Mouse (Mus musculus): ENCODE measurements at regions not wholly inside any gene's neighbourhood (a gene's known extent, or its start where the extent isn't known, plus 50 kb on each side); places are given as distances from the start of the nearest gene placed in this dataset.
A peak's percentile ranks its signal among the peaks of the same experiment; 100 is the strongest.

DNA sequence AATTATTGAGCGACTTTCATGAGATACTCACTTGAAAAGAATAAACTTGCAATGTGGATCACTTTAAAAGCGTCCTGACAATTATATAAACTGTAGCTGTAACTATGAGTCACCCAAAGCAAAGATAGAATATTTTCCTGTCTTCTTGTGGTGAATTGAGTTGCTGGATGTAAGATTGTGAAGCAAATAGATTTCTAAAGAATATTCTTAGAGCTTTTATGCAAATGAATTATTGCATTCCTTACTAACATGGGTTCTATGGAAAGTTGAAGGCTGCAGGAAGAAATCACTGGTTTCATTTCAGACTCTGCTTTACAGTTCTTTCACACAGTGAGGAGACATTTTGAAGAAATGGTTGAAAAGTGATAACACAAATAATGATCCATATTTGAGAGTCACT, 656.8 kb downstream of the Htr1a start:
- DNase-seq (ENCODE audit: low spot score in 2 of 2) = no peak

DNA sequence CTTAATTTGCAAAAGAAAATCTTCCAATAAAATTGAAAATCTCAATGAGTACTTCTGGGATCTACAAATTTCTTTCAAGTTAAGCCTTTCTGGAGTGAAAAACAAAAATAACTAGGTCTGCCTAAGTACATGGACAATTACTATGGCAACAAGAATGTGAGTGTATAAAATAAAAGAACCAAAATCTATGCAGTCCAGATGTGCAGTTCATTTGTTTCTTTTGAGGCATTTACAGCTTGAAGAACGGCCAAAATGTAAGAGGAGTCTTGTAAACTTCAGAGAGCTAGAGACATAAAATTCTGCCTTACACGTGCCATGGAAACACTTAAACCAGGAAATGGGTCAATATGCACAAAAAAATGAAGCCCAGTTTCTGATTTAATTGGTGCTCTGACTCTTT, 698.7 kb downstream of the Htr1a start:
- no peak for DNase-seq (ENCODE audit: low spot score in 2 of 2)

DNA sequence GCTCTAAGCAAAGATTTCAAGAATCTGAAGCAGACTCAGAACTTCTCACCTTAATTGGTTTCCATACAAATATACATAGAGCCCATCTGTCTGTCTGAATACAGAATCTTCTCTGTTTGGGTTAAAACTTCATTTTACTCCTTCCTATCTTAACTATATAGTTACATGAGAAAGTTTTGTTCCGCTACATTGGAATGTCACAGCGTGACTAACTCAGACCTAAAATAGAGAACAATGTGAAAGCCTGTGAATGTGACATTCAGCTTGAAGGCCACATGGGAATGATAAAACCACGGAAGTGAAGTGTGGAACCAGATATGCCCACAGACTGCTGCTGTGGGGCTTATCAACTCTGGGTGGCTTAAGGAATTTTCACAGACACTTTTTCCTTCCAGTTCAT, 722.9 kb downstream of the Htr1a start:
- DNase-seq (ENCODE audit: low spot score in 2 of 2) = peak; percentile 3 to 12

DNA sequence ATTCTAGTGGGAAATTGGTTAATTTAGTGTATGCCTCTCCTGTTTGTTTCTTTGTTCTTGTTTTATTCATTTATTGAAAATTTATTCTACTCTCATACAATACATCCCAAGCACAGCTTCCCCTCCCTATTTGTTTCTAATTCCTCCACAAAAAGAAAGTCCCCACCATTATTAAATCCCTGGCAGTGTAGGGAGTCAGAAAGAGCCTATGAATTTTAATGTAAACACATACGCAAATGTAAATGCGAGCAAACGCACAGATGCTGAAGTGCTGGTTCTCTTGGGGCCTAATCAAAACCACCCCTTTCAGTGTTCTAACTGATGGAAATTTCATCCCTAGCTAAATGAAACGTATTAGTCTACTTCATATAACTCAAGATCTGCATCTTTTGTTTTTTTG, 729.9 kb downstream of the Htr1a start:
- no peak for DNase-seq (ENCODE audit: low spot score in 2 of 2)

DNA sequence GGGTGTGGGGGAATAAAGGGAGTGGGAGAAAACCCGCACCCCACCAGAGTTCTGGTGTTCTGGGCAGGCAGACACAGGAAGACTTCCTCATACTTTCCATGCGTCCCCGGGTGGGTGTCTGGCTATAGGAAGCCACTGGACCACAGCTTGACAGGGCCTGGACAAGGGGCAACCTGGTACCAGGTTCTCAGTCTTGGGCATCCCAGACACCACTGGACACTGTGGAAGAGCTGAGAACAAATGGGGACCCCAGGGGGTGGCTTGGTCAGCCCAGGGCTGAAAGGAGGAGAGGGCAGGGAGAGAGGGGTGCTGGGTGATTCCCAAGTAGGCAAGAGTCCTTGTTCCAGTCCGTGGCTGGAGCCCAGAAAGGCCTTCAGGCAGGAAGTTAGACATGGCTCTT, 730.9 kb downstream of the Htr1a start:
- no peak for DNase-seq (ENCODE audit: low spot score in 2 of 2)

DNA sequence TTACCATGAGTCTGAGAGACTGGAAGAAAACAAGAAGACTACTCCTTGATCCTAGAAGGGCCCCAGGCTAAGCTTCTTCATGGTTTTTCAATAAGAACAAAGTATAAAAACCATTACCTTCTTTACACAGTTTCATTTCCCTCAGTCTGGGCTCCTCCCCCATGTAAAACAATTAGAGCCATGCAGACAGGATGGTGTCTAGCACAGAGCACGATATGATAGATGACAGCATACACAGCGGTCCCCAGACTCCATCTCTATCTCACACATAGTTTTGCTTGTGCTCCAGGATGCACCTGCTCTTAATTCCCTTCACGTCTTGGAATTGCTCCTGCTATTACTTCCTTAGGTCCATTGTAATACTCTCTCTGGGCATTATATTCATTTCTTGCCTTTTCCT, 737.3 kb downstream of the Htr1a start:
- no peak for DNase-seq (ENCODE audit: low spot score in 2 of 2)
